Mouse (Mus musculus) ES-Bruce4 (cell line): ENCODE results near the gene Rnls. TPM values are rescaled to one million over a fixed set of nuclear protein-coding genes. Genes with fewer than 3 reads are reported as not detected.

Experiments
- H3K27ac ChIP-seq: 2 replicates; pipeline ENCODE4 v1.5.1; 2012; ENCODE audit warnings: low read length, inconsistent platforms; ENCODE audit not compliant: insufficient read depth
- H3K27me3 ChIP-seq: 2 replicates; pipeline ENCODE4 v1.6.1; 2012; ENCODE audit warnings: mild to moderate bottlenecking, low read length, inconsistent platforms; ENCODE audit not compliant: control insufficient read depth, poor library complexity, insufficient read depth, severe bottlenecking
- H3K36me3 ChIP-seq: 2 replicates; pipeline ENCODE4 v1.6.1; 2012; ENCODE audit warnings: inconsistent platforms, mild to moderate bottlenecking, low read length, moderate library complexity; ENCODE audit not compliant: control insufficient read depth, poor library complexity, insufficient read depth, severe bottlenecking
- H3K4me1 ChIP-seq: one replicate; pipeline ENCODE4 v1.8.1; 2011; ENCODE audit warnings: low read length; ENCODE audit not compliant: control insufficient read depth, insufficient read depth
- H3K4me3 ChIP-seq: 2 replicates; pipeline ENCODE4 v1.5.1; 2011; ENCODE audit warnings: low read depth, mild to moderate bottlenecking, low read length
- H3K9ac ChIP-seq: 2 replicates; pipeline ENCODE4 v1.6.1; 2012; ENCODE audit warnings: low read depth, mild to moderate bottlenecking, inconsistent platforms; ENCODE audit not compliant: poor library complexity, severe bottlenecking
- H3K9me3 ChIP-seq: replicated peaks from 2 replicates; pipeline ENCODE4 v1.6.1; 2012; ENCODE audit warnings: mild to moderate bottlenecking, low read length, inconsistent platforms; ENCODE audit not compliant: control insufficient read depth, poor library complexity, insufficient read depth, severe bottlenecking
- CTCF ChIP-seq: IDR thresholded peaks from one replicate; pipeline ENCODE4 v1.8.1; 2011; ENCODE audit warnings: low read depth, low read length
- EP300 ChIP-seq: IDR thresholded peaks from 2 replicates; pipeline ENCODE4 v1.6.1; 2011; ENCODE audit warnings: low read depth, low read length; ENCODE audit not compliant: insufficient read depth
- POLR2A ChIP-seq: IDR thresholded peaks from one replicate; pipeline ENCODE4 v1.8.1; 2011; ENCODE audit warnings: low read length; ENCODE audit not compliant: insufficient read depth
- polyA plus RNA-seq: library from polyadenylated mRNA; stranded (reverse); fragments of >200 nt; gene quantifications from 2 replicates; pipeline ENCODE4 v1.2.4, GENCODE M21; 2011; ENCODE audit warnings: low read depth; ENCODE audit not compliant: missing spikeins, insufficient read depth, insufficient read length

Rnls gene
- polyA plus RNA-seq, 1 experiment = 0.43 TPM

GRCm38 (mm10) chr19:33178367-33178766 lies 213.7 kb downstream of the Rnls start:
- H3K4me1 ChIP-seq = peaks cover 4% of the 10 kb centered on the region
- H3K4me3 ChIP-seq = no peak overlapping the region
- H3K9me3 ChIP-seq = no peaks in the 10 kb centered on the region
- H3K27ac ChIP-seq = no peak overlapping the region
- no peaks in the 10 kb centered on the region for H3K36me3 ChIP-seq
- no peak for TF ChIP-seq CTCF
- TF ChIP-seq POLR2A = no peak
- no peak for TF ChIP-seq EP300
- no peak overlapping the region for H3K9ac ChIP-seq
- no peaks in the 10 kb centered on the region for H3K27me3 ChIP-seq

GRCm38 (mm10) chr19:33173991-33174390 lies 218.1 kb downstream of the Rnls start:
- Histone ChIP-seq H3K4me3 (no peak overlapping the region), H3K27ac (no peak overlapping the region), H3K9me3 (no peaks in the 10 kb centered on the region), H3K36me3 (no peaks in the 10 kb centered on the region), H3K27me3 (no peaks in the 10 kb centered on the region), H3K4me1 (peaks cover 4% of the 10 kb centered on the region), H3K9ac (no peak overlapping the region)
- no peak for TF ChIP-seq EP300
- TF ChIP-seq CTCF = no peak
- TF ChIP-seq POLR2A = no peak

DNA sequence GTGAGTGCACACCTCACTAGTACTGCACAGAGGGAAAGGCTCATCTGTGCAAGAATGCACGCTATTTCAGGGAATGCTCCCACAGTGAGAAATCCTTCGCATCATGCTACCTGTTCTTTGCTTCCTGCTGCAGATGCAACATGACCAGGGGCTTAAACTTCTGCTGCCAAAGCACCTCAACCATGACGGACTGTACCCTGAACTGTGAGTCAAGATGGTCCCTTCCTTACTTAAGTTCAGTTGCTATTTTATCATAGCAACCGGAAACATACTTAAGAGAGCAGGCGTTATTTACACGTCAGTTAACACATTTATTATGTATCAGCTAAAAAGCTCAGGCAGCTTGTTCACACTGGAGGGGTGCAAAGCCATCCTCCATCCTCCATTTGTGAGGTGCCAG lies 222.2 kb downstream of the Rnls start:
- Histone ChIP-seq H3K9ac (no peak overlapping the region), H3K4me1 (no peaks in the 10 kb centered on the region), H3K4me3 (no peak overlapping the region), H3K36me3 (no peaks in the 10 kb centered on the region), H3K27ac (no peak overlapping the region), H3K27me3 (no peaks in the 10 kb centered on the region; the same call in 1 of the 2 replicates), H3K9me3 (no peaks in the 10 kb centered on the region)
- no peak for TF ChIP-seq CTCF
- TF ChIP-seq POLR2A = no peak
- TF ChIP-seq EP300 = no peak

GRCm38 (mm10) chr19:33167528-33168264 lies 224.4 kb downstream of the Rnls start:
- H3K9me3 ChIP-seq = no peaks in the 10 kb centered on the region
- H3K27ac ChIP-seq = no peak overlapping the region
- no peaks in the 10 kb centered on the region for H3K4me1 ChIP-seq
- TF ChIP-seq POLR2A (no peak), EP300 (no peak), CTCF (no peak)
- H3K4me3 ChIP-seq = no peak overlapping the region
- H3K27me3 ChIP-seq = no peaks in the 10 kb centered on the region; the same call in 1 of the 2 replicates
- no peak overlapping the region for H3K9ac ChIP-seq
- H3K36me3 ChIP-seq = no peaks in the 10 kb centered on the region

- H3K27ac ChIP-seq = no peak overlapping the region
- TF ChIP-seq EP300 (no peak), POLR2A (no peak), CTCF (no peak)
- H3K4me1 ChIP-seq = no peaks in the 10 kb centered on the region
- H3K36me3 ChIP-seq = no peaks in the 10 kb centered on the region
- no peak overlapping the region for H3K4me3 ChIP-seq
- H3K9me3 ChIP-seq = no peaks in the 10 kb centered on the region
- no peaks in the 10 kb centered on the region; the same call in 1 of the 2 replicates for H3K27me3 ChIP-seq
- H3K9ac ChIP-seq = no peak overlapping the region
Observed at GRCm38 (mm10) chr19:33164801-33165200, 227.3 kb downstream of the Rnls start.

DNA sequence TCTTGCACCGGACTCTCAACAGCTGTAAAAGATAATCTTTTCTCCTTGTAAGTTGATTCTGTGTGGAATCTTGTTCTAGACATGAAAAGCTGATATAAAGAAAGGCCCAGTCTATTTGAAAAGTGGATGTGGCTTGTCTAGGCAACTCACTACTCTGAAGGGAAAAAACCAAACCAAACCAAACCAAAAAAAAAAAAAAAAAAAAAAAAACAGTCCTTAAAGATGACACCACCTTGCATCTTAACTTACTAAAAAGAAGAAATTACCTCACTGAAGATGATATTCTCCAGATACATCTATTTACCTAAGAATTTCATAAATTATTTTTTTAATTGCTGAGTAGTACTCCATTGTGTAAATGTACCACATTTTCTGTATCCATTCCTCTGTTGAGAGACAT lies 230.2 kb downstream of the Rnls start:
- H3K9me3 ChIP-seq = no peaks in the 10 kb centered on the region
- no peak overlapping the region for H3K27ac ChIP-seq
- no peak overlapping the region for H3K4me3 ChIP-seq
- H3K36me3 ChIP-seq = no peaks in the 10 kb centered on the region
- H3K27me3 ChIP-seq = no peaks in the 10 kb centered on the region; the same call in 1 of the 2 replicates
- no peaks in the 10 kb centered on the region for H3K4me1 ChIP-seq
- H3K9ac ChIP-seq = no peak overlapping the region
- TF ChIP-seq POLR2A (no peak), EP300 (no peak), CTCF (no peak)
